Mouse (Mus musculus): ENCODE data around the gene Mcm3ap. TPM values are rescaled to one million over a fixed set of nuclear protein-coding genes. Genes with fewer than 3 reads are reported as not detected.

The Mcm3ap gene
- polyA plus RNA-seq, 1 experiment from 2014 or later = 74.0 TPM

DNA sequence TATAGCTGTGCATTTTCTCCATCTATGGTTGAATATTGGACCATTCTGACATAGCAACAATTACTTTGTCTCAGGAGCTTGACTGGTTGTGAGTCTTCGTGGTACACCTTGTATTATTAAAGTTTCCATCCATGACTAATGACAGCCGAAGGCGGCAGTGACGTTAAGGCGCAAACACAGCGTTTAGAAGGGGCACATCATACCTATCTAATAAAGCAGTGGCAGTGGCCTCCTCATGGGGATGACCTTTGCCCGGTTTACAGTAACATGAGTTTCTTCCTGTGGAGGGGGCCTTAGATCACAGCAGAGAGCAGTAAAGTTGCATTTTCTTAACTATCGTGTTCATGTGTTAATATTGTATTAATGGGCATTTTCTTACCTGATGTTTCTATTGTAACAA, 79.5 kb downstream of the Mcm3ap start:
- no peak overlapping the region for H3K4me3 ChIP-seq
- H3K9ac ChIP-seq = no peak overlapping the region
- H3K27ac ChIP-seq = no peak overlapping the region
- no peaks in the 10 kb centered on the region for H3K4me1 ChIP-seq
- WGBS = 91% methylated on average over 8 of the region's 8 CpGs
- H3K4me2 ChIP-seq (replicated peaks) = no peak overlapping the region
- no peaks in the 10 kb centered on the region for H3K9me3 ChIP-seq
- ATAC-seq (ENCODE audit: low FRiP score, low read depth) = no peak
- H3K27me3 ChIP-seq = no peaks in the 10 kb centered on the region
- peaks cover 100% of the 10 kb centered on the region for H3K36me3 ChIP-seq

DNA sequence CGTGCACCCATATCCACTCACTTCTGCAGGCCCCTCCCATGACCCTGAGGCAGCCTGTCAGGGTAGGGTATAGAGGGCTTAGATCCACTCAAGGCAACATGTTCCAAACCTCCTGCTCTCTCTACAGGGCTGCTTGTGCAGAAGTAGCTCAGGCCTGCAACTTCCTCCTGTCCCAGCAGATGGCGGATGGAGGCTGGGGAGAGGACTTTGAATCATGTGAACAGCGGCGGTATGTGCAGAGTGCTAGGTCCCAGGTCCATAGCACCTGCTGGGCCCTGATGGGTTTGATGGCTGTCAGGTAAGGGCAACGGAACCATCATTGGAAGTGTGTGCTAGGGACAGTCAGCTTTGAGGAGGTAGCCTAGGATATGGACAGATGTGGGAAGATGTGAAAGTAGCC, 81.7 kb downstream of the Mcm3ap start:
- no peak for ATAC-seq (ENCODE audit: low FRiP score, low read depth)
- no peak overlapping the region for H3K9ac ChIP-seq
- H3K27me3 ChIP-seq = no peaks in the 10 kb centered on the region
- no peak overlapping the region for H3K4me2 ChIP-seq (replicated peaks)
- H3K27ac ChIP-seq = no peak overlapping the region
- H3K4me3 ChIP-seq = no peak overlapping the region
- H3K4me1 ChIP-seq = no peaks in the 10 kb centered on the region
- WGBS = 86% methylated on average over 5 of the region's 5 CpGs
- H3K9me3 ChIP-seq = no peaks in the 10 kb centered on the region
- H3K36me3 ChIP-seq = peaks cover 93% of the 10 kb centered on the region

DNA sequence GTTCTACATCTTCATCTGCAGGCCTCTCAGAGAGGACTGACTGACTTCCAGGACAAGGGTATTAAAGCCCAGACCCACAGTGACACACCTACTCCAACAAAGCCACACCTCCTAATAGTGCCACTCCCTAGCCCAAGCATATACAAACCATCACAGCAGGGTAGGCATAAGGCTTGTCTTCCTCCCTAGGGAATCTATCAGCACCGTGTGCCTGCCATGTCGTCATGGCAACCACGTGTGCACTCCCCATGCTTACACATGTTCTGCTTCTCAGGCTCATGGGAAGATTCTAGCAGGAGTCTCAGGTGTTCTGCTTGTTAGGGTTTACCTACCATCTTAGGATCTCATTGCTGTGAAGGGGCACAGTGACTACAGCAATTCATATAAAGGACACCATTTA, 82.8 kb downstream of the Mcm3ap start:
- Histone ChIP-seq H3K4me1 (no peaks in the 10 kb centered on the region), H3K9me3 (no peaks in the 10 kb centered on the region), H3K4me2 (replicated peaks) (no peak overlapping the region), H3K27me3 (no peaks in the 10 kb centered on the region), H3K9ac (no peak overlapping the region), H3K27ac (no peak overlapping the region), H3K36me3 (peaks cover 87% of the 10 kb centered on the region), H3K4me3 (no peak overlapping the region)
- WGBS = 80% methylated on average over 3 of the region's 3 CpGs
- ATAC-seq (ENCODE audit: low FRiP score, low read depth) = no peak

DNA sequence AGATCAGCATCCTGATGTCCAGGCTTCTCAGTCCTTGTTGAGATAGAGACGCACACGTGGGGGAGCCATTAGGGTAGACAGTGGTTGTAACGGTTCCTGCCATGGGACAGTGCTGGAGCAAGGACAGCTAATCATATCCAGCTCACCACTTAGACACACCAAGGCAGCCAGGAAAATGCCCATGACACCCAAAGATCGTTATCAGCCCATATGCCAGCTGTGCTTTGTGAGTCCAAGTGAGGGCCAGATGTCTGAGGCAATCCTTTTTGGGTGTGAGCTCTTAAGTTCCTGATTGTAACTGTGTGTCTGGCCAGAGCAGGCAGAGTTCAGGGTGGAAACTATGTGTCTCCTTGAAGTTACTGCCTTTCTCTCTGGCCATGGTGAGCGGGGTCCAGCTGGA, 85.3 kb downstream of the Mcm3ap start:
- H3K4me2 ChIP-seq (replicated peaks) = no peak overlapping the region
- H3K27me3 ChIP-seq = no peaks in the 10 kb centered on the region
- peaks cover 62% of the 10 kb centered on the region for H3K36me3 ChIP-seq
- H3K27ac ChIP-seq = no peak overlapping the region
- no peak overlapping the region for H3K9ac ChIP-seq
- no peak for ATAC-seq (ENCODE audit: low FRiP score, low read depth)
- H3K4me3 ChIP-seq = no peak overlapping the region
- WGBS = 87% methylated on average over 5 of the region's 5 CpGs
- H3K9me3 ChIP-seq = no peaks in the 10 kb centered on the region
- no peaks in the 10 kb centered on the region for H3K4me1 ChIP-seq

DNA sequence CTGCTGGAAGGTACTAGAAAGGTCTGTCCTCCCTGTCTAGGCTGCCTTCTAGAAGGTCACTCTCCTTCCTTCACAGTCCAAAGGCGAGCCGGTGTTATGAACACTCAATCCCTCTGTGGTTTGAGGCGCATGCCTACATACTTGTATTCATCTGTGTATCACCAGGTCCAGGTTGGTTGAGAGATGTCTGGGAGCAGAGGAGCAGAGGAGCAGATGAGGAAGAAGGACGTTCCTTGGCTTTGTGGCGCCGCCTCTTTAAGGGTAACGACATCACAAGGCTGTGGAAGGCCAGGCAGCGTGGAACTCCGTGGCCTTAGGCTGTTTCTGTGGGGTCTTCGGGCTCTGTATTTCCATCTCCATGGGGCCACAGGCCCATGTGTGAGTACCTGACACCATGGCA, 93.2 kb downstream of the Mcm3ap start, which contains the start of gene Spatc1l:
Gene Spatc1l (plus strand): TSS at position 301 of the 400 bp plus-strand sequence.
- H3K4me1 ChIP-seq = no peaks in the 10 kb centered on the region
- no peaks in the 10 kb centered on the region for H3K27me3 ChIP-seq
- no peak within 1 kb of the TSS for H3K4me3 ChIP-seq
- H3K9me3 ChIP-seq = no peaks in the 10 kb centered on the region
- ATAC-seq (ENCODE audit: low FRiP score, low read depth) = no peak
- H3K9ac ChIP-seq = no peak within 1 kb of the TSS
- no peak within 1 kb of the TSS for H3K4me2 ChIP-seq (replicated peaks)
- 89% methylated on average over 10 of the region's 10 CpGs for WGBS
- H3K36me3 ChIP-seq = no peaks in the 10 kb centered on the region
- H3K27ac ChIP-seq = no peak within 1 kb of the TSS

Other genes starting within 250 kb of the Mcm3ap start
- gene Prmt2, start 231.1 kb upstream of the Mcm3ap start, polyA plus RNA-seq (2015; fragmentation: Nextera tagmentation; extraction: Ambion mirVana) = 59.6 and 60.0 TPM in 2 replicates
- gene S100b, start 215.1 kb upstream of the Mcm3ap start, polyA plus RNA-seq (2015; fragmentation: Nextera tagmentation; extraction: Ambion mirVana) = 5.8 and 5.9 TPM in 2 replicates
- 11.9 and 14.4 TPM in 2 replicates for gene Dip2a, start 123.6 kb upstream of the Mcm3ap start, polyA plus RNA-seq (2015; fragmentation: Nextera tagmentation; extraction: Ambion mirVana)
- not detected in 2 replicates for gene AC141477.1, start 28.5 kb upstream of the Mcm3ap start, polyA plus RNA-seq (2015; fragmentation: Nextera tagmentation; extraction: Ambion mirVana)
- gene Pcnt, start 26.1 kb upstream of the Mcm3ap start, polyA plus RNA-seq (2015; fragmentation: Nextera tagmentation; extraction: Ambion mirVana) = 14.0 TPM in 2 replicates
- not detected in 2 replicates for gene 2610028H24Rik, start 19.8 kb upstream of the Mcm3ap start, polyA plus RNA-seq (2015; fragmentation: Nextera tagmentation; extraction: Ambion mirVana)
- gene Ybey, start 187 bp downstream of the Mcm3ap start, polyA plus RNA-seq (2015; fragmentation: Nextera tagmentation; extraction: Ambion mirVana) = 6.4 and 6.5 TPM in 2 replicates
- 25.6 and 27.6 TPM in 2 replicates for gene Lss, start 62.7 kb downstream of the Mcm3ap start, polyA plus RNA-seq (2015; fragmentation: Nextera tagmentation; extraction: Ambion mirVana)
- gene Spatc1l, start 93.3 kb downstream of the Mcm3ap start, polyA plus RNA-seq (2015; fragmentation: Nextera tagmentation; extraction: Ambion mirVana) = not detected in 2 replicates
- 0.09 and 0.17 TPM in 2 replicates for gene Ftcd, start 106.7 kb downstream of the Mcm3ap start, polyA plus RNA-seq (2015; fragmentation: Nextera tagmentation; extraction: Ambion mirVana)
- 126 and 128 TPM in 2 replicates for gene Col6a2, start 154.7 kb downstream of the Mcm3ap start, polyA plus RNA-seq (2015; fragmentation: Nextera tagmentation; extraction: Ambion mirVana)